Mouse (Mus musculus): Measurements from ENCODE around the gene Nnat. TPM values are rescaled to one million over a fixed set of nuclear protein-coding genes. Genes with fewer than 3 reads are reported as not detected.
"Not testable (repeated sequence)": the region's sequence is repeated elsewhere in the genome, so short reads cannot be mapped to it uniquely, and the experiment has no call there.

The Nnat gene
- polyA plus RNA-seq, 1 experiment from 2014 or later: 6,508 TPM

GRCm38 (mm10) chr2:157569796-157570485, 10.1 kb downstream of the Nnat start:
- Histone ChIP-seq H3K4me1 (peaks cover 33% of the 10 kb centered on the region), H3K27ac (0 out of 2 replicates have a peak overlapping the region, but pooled peaks have one; percentile 3), H3K4me3 (no peak overlapping the region), H3K4me2 (no peak overlapping the region), H3K9me3 (replicated peaks) (no peaks in the 10 kb centered on the region), H3K9ac (peak overlapping the region; percentile 37; the same call in 1 of the 2 replicates), H3K36me3 (ENCODE audit: poor library complexity, severe bottlenecking) (no peaks in the 10 kb centered on the region), H3K27me3 (no peaks in the 10 kb centered on the region)
- WGBS: 75% methylated on average over 9 of the region's 9 CpGs
- ATAC-seq: no peak

GRCm38 (mm10) chr2:157571224-157571832, 11.4 kb downstream of the Nnat start, which contains the start of gene Blcap:
TSS of gene Blcap (minus strand) at chr2:157571274.
- H3K27me3 ChIP-seq: no peaks in the 10 kb centered on the region
- whole genome bisulfite sequencing: 10% methylated on average over 6 of the region's 6 CpGs
- no peak within 1 kb of the TSS for H3K4me3 ChIP-seq
- peaks cover 28% of the 10 kb centered on the region for H3K4me1 ChIP-seq
- no peak within 1 kb of the TSS for H3K4me2 ChIP-seq
- no peaks in the 10 kb centered on the region for H3K9me3 ChIP-seq (replicated peaks)
- no peak within 1 kb of the TSS for H3K9ac ChIP-seq
- 0 out of 2 replicates have a peak within 1 kb of the TSS, but pooled peaks have one; percentile 3 for H3K27ac ChIP-seq
- ATAC-seq: peak; percentile 46; the same call in 1 of the 2 replicates
- H3K36me3 ChIP-seq (ENCODE audit: poor library complexity, severe bottlenecking): no peaks in the 10 kb centered on the region

GRCm38 (mm10) chr2:157572786-157573185, 12.9 kb downstream of the Nnat start:
- no peak for ATAC-seq
- Histone ChIP-seq H3K9me3 (replicated peaks) (no peaks in the 10 kb centered on the region), H3K9ac (no peak overlapping the region), H3K4me3 (no peak overlapping the region), H3K27me3 (no peaks in the 10 kb centered on the region), H3K4me2 (no peak overlapping the region), H3K36me3 (ENCODE audit: poor library complexity, severe bottlenecking) (no peaks in the 10 kb centered on the region), H3K4me1 (peaks cover 17% of the 10 kb centered on the region; the same call in 1 of the 2 replicates), H3K27ac (no peak overlapping the region)
- WGBS: 76% methylated on average over 2 of the region's 2 CpGs

GRCm38 (mm10) chr2:157585351-157585750, 25.5 kb downstream of the Nnat start:
- H3K36me3 ChIP-seq (ENCODE audit: poor library complexity, severe bottlenecking); H3K4me1 ChIP-seq; H3K27me3 ChIP-seq; H3K4me3 ChIP-seq; H3K27ac ChIP-seq; H3K4me2 ChIP-seq; H3K9me3 ChIP-seq (replicated peaks); ATAC-seq; H3K9ac ChIP-seq: not testable (repeated sequence)
- WGBS: 17% methylated on average over 7 of the region's 7 CpGs

- no peak overlapping the region; the same call in 1 of the 2 replicates for H3K4me2 ChIP-seq
- H3K4me1 ChIP-seq: no peaks in the 10 kb centered on the region
- ATAC-seq: no peak
- no peaks in the 10 kb centered on the region for H3K36me3 ChIP-seq (ENCODE audit: poor library complexity, severe bottlenecking)
- 68% methylated on average over 22 of the region's 22 CpGs for WGBS
- no peak overlapping the region for H3K9ac ChIP-seq
- H3K27me3 ChIP-seq: no peaks in the 10 kb centered on the region
- H3K9me3 ChIP-seq (replicated peaks): no peaks in the 10 kb centered on the region
- H3K4me3 ChIP-seq: no peak overlapping the region
- no peak overlapping the region for H3K27ac ChIP-seq
Observed at GRCm38 (mm10) chr2:157596876-157597566, 37.1 kb downstream of the Nnat start.

GRCm38 (mm10) chr2:157601435-157601839, 41.6 kb downstream of the Nnat start:
- Histone ChIP-seq H3K4me1 (no peaks in the 10 kb centered on the region), H3K27me3 (peaks cover 8% of the 10 kb centered on the region; the same call in 1 of the 2 replicates), H3K9me3 (replicated peaks) (no peaks in the 10 kb centered on the region), H3K36me3 (ENCODE audit: poor library complexity, severe bottlenecking) (no peaks in the 10 kb centered on the region), H3K4me2 (no peak overlapping the region), H3K4me3 (no peak overlapping the region), H3K27ac (no peak overlapping the region), H3K9ac (no peak overlapping the region)
- WGBS: 86% methylated on average over 6 of the region's 6 CpGs
- ATAC-seq: no peak

GRCm38 (mm10) chr2:157605025-157605675, 45.3 kb downstream of the Nnat start:
- ATAC-seq: peak; percentile 70; the same call in 1 of the 2 replicates
- H3K36me3 ChIP-seq (ENCODE audit: poor library complexity, severe bottlenecking): no peaks in the 10 kb centered on the region
- H3K4me3 ChIP-seq: no peak overlapping the region
- H3K9me3 ChIP-seq (replicated peaks): no peaks in the 10 kb centered on the region
- H3K9ac ChIP-seq: no peak overlapping the region
- no peaks in the 10 kb centered on the region for H3K4me1 ChIP-seq
- no peak overlapping the region for H3K4me2 ChIP-seq
- WGBS: 5% methylated on average over 18 of the region's 18 CpGs
- peaks cover 8% of the 10 kb centered on the region; the same call in 1 of the 2 replicates for H3K27me3 ChIP-seq
- H3K27ac ChIP-seq: no peak overlapping the region

GRCm38 (mm10) chr2:157607542-157608236, 47.8 kb downstream of the Nnat start:
- H3K4me3 ChIP-seq: no peak overlapping the region
- no peak for ATAC-seq
- H3K4me1 ChIP-seq: no peaks in the 10 kb centered on the region
- H3K27me3 ChIP-seq: peaks cover 8% of the 10 kb centered on the region; the same call in 1 of the 2 replicates
- H3K9me3 ChIP-seq (replicated peaks): no peaks in the 10 kb centered on the region
- WGBS: 62% methylated on average over 9 of the region's 9 CpGs
- H3K36me3 ChIP-seq (ENCODE audit: poor library complexity, severe bottlenecking): no peaks in the 10 kb centered on the region
- no peak overlapping the region for H3K27ac ChIP-seq
- no peak overlapping the region for H3K4me2 ChIP-seq
- H3K9ac ChIP-seq: no peak overlapping the region

- WGBS: 67% methylated on average over 3 of the region's 3 CpGs
- Histone ChIP-seq H3K9ac (no peak overlapping the region), H3K4me3 (no peak overlapping the region), H3K4me2 (no peak overlapping the region), H3K36me3 (ENCODE audit: poor library complexity, severe bottlenecking) (no peaks in the 10 kb centered on the region), H3K4me1 (peaks cover 10% of the 10 kb centered on the region), H3K27ac (no peak overlapping the region), H3K27me3 (no peaks in the 10 kb centered on the region), H3K9me3 (replicated peaks) (no peaks in the 10 kb centered on the region)
- no peak for ATAC-seq
Observed at GRCm38 (mm10) chr2:157611735-157612134, 51.9 kb downstream of the Nnat start.

All from forebrain, embryonic 13.5 days (tissue).